Mouse (Mus musculus): Measurements from ENCODE around the gene Tbc1d1.

DNA sequence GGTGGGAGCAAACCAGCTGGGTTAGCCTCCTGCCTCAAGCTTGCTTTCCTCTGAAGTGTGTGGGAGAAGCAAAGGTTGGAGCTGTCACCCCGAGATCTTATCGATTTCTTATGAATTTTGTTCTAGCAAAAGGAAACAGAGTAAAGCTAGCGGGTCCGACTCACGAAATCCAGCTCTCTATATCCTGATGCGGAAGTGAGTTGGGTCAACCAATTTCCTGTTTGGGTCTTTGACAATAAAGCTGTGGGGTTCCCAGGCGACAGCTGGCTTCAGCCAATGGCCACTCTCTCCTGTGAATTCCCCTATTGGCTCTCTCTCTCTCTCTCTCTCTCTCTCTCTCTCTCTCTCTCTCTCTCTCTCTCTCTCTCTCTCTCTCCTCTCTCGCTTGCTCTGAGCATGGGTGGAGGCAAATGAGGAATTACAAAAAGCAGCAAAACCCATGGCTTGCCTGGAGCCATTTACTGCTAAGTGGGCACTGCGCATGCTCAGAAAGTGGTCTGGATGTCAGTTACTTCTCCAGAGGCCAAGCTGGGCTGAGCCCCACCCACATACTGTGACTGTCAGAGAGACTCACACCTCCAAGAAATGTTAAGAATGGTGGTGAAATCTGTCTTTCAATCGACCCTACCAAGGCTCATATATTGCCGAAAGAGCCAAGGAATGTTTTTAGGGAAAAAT is 224.7 kb downstream of the Tbc1d1 start:
- TF ChIP-seq CTCF (IDR thresholded peaks at IDR 0.05; ENCODE audit: low read depth) = no peak
- no peak for TF ChIP-seq EP300 (IDR thresholded peaks at IDR 0.05; ENCODE audit: low read depth)
